Comparison of ENCODE assay signal across 8 mouse cellular contexts in genomic region chr7:112023601-112024445, GRCm38 (mm10). TPM values are rescaled to one million over a fixed set of nuclear protein-coding genes. Genes with fewer than 3 reads are reported as not detected.
DNase-seq lines count a peak whose midpoint lies in the region; ATAC-seq and TF ChIP-seq lines count a peak whose summit lies in the region.

No protein-coding gene starts in this region.

- peak overlapping the region; percentile 67 for H3K27ac ChIP-seq in kidney, adult 2 months (ENCODE audit: insufficient read depth, low read depth, low read length)
- H3K27ac ChIP-seq in heart, embryonic 16.5 days (ENCODE audit: low read length) = peak overlapping the region; percentile 98
- H3K27ac ChIP-seq in liver, embryonic 12.5 days = peak overlapping the region; percentile 95
- H3K27ac ChIP-seq in neural tube, embryonic 13.5 days (replicated peaks) = peak overlapping the region; percentile 99

- WGBS in kidney, adult 2 months = under 1% methylated on average over 58 of the region's 58 CpGs
- WGBS in heart, embryonic 16.5 days = under 1% methylated on average over 58 of the region's 58 CpGs
- WGBS in liver, embryonic 12.5 days (ENCODE audit: insufficient replicate concordance) = under 1% methylated on average over 58 of the region's 58 CpGs
- WGBS in neural tube, embryonic 13.5 days = under 1% methylated on average over 54 of the region's 58 CpGs

- H3K9ac ChIP-seq in heart, embryonic 16.5 days (ENCODE audit: low read length) = peak overlapping the region; percentile 100
- peak overlapping the region; percentile 99 for H3K9ac ChIP-seq in liver, embryonic 12.5 days
- peak overlapping the region; percentile 100 for H3K9ac ChIP-seq in neural tube, embryonic 13.5 days

- TF ChIP-seq POLR2A in kidney, adult 2 months (IDR thresholded peaks at IDR 0.05; ENCODE audit: low read depth, low read length) = no peak

- no peaks in the 10 kb centered on the region for H3K9me3 ChIP-seq in E14TG2a.4 (ENCODE audit: low read length)
- H3K9me3 ChIP-seq in heart, embryonic 16.5 days (replicated peaks; ENCODE audit: control insufficient read depth, low read length) = no peaks in the 10 kb centered on the region
- H3K9me3 ChIP-seq in liver, embryonic 12.5 days (replicated peaks) = no peaks in the 10 kb centered on the region
- no peaks in the 10 kb centered on the region for H3K9me3 ChIP-seq in neural tube, embryonic 13.5 days

- ATAC-seq in heart, embryonic 16.5 days (replicated peaks; ENCODE audit: extremely low read depth, insufficient read depth, low FRiP score) = peak; percentile 59
- ATAC-seq in liver, embryonic 12.5 days = peak; percentile 82
- peak; percentile 84 for ATAC-seq in neural tube, embryonic 13.5 days (ENCODE audit: low read depth)

- peak; percentile 43 for DNase-seq in kidney, adult 2 months
- no peak for DNase-seq in kidney, postnatal 14 days
- DNase-seq in c-Kit-positive CD71-positive TER-119-positive erythroid progenitor cells, embryonic 14.5 days (ENCODE audit: low spot score) = peak; percentile 44
- no peak for DNase-seq in right cerebral cortex, postnatal 10 days (ENCODE audit: low spot score in 2 of 2)

- no peaks in the 10 kb centered on the region for H3K36me3 ChIP-seq in kidney, adult 2 months (ENCODE audit: control insufficient read depth, insufficient read depth, low read length)
- no peaks in the 10 kb centered on the region for H3K36me3 ChIP-seq in E14TG2a.4 (ENCODE audit: insufficient read depth, low read length)
- no peaks in the 10 kb centered on the region for H3K36me3 ChIP-seq in heart, embryonic 16.5 days (ENCODE audit: control insufficient read depth, insufficient read depth)
- H3K36me3 ChIP-seq in liver, embryonic 12.5 days = peaks cover 5% of the 10 kb centered on the region; the same call in 1 of the 2 replicates
- no peaks in the 10 kb centered on the region for H3K36me3 ChIP-seq in neural tube, embryonic 13.5 days

- H3K4me1 ChIP-seq in kidney, adult 2 months (ENCODE audit: control insufficient read depth, insufficient read depth, low read length) = peaks cover 20% of the 10 kb centered on the region
- peaks cover 12% of the 10 kb centered on the region for H3K4me1 ChIP-seq in E14TG2a.4 (replicated peaks; ENCODE audit: low read depth, low read length)
- peaks cover 35% of the 10 kb centered on the region for H3K4me1 ChIP-seq in heart, embryonic 16.5 days (ENCODE audit: control insufficient read depth, insufficient read depth, low read length)
- peaks cover 39% of the 10 kb centered on the region for H3K4me1 ChIP-seq in liver, embryonic 12.5 days
- H3K4me1 ChIP-seq in neural tube, embryonic 13.5 days (replicated peaks) = peaks cover 52% of the 10 kb centered on the region

- H3K27me3 ChIP-seq in kidney, adult 2 months (replicated peaks; ENCODE audit: control insufficient read depth, insufficient read depth, low read length) = no peaks in the 10 kb centered on the region
- peaks cover 9% of the 10 kb centered on the region; the same call in 1 of the 2 replicates for H3K27me3 ChIP-seq in E14TG2a.4 (ENCODE audit: insufficient read depth, low read length)
- no peaks in the 10 kb centered on the region for H3K27me3 ChIP-seq in heart, embryonic 16.5 days (ENCODE audit: control insufficient read depth, insufficient read depth, low read length)
- no peaks in the 10 kb centered on the region for H3K27me3 ChIP-seq in liver, embryonic 12.5 days (replicated peaks)
- no peaks in the 10 kb centered on the region for H3K27me3 ChIP-seq in neural tube, embryonic 13.5 days

- H3K4me3 ChIP-seq in kidney, adult 2 months (ENCODE audit: insufficient read depth, low read depth, low read length) = peak overlapping the region; percentile 75
- peak overlapping the region; percentile 87 for H3K4me3 ChIP-seq in E14TG2a.4 (replicated peaks; ENCODE audit: low read length)
- H3K4me3 ChIP-seq in heart, embryonic 16.5 days (ENCODE audit: low read length) = peak overlapping the region; percentile 96
- H3K4me3 ChIP-seq in liver, embryonic 12.5 days = peak overlapping the region; percentile 95
- H3K4me3 ChIP-seq in neural tube, embryonic 13.5 days = peak overlapping the region; percentile 92

- H3K4me2 ChIP-seq in heart, embryonic 16.5 days (ENCODE audit: low read depth, low read length) = peak overlapping the region; percentile 81
- peak overlapping the region; percentile 94 for H3K4me2 ChIP-seq in liver, embryonic 12.5 days
- H3K4me2 ChIP-seq in neural tube, embryonic 13.5 days = peak overlapping the region; percentile 91

- TF ChIP-seq CTCF in kidney, adult 2 months (conservative IDR thresholded peaks at IDR 0.05; ENCODE audit: insufficient read depth, insufficient read length, low read depth, low read length) = no peak
- no peak for TF ChIP-seq CTCF in E14TG2a.4 (conservative IDR thresholded peaks at IDR 0.05; ENCODE audit: low read length)

RNA-seq across cellular contexts. Expression of gene Usp47, which starts 0.5 kb away (rescaled TPM):
- polyA plus RNA-seq in kidney, adult 2 months (2012; rRNA removed) = 11.5 and 15.5 TPM in 2 replicates
- 56.4 and 62.7 TPM in 2 replicates for polyA plus RNA-seq in heart, embryonic 16.5 days (2015; fragmentation: Nextera tagmentation; extraction: Ambion mirVana)
- polyA plus RNA-seq in liver, embryonic 12.5 days (2016; fragmentation: Nextera tagmentation; extraction: Ambion mirVana) = 36.9 and 37.2 TPM in 2 replicates
- polyA plus RNA-seq in neural tube, embryonic 13.5 days (2015; fragmentation: Nextera tagmentation; extraction: Ambion mirVana) = 68.0 and 79.8 TPM in 2 replicates

Comparison
In these comparisons a context has a peak if more than half of its experiments do, and no peak if none do; other contexts are left out.
1. DNase-seq: peak in kidney, adult 2 months (single experiment) and c-Kit-positive CD71-positive TER-119-positive erythroid progenitor cells, embryonic 14.5 days (single experiment); none in kidney, postnatal 14 days (single experiment) and right cerebral cortex, postnatal 10 days (0 of 2).
2. Peak in every context shown above with its lines, with median percentiles within 50 percentile points of each other: H3K27ac ChIP-seq, H3K4me3 ChIP-seq, ATAC-seq, H3K4me2 ChIP-seq and H3K9ac ChIP-seq.